Mouse (Mus musculus) ES-E14 (cell line): Measurements from ENCODE around the gene Dhrs1.

Experiments used
- HCFC1 ChIP-seq: IDR thresholded peaks from 2 replicates; pipeline ENCODE4 v1.6.1; 2012; ENCODE audit warnings: low read length, inconsistent platforms, borderline replicate concordance; ENCODE audit not compliant: insufficient read depth
- MAFK ChIP-seq: IDR thresholded peaks from 2 replicates; pipeline ENCODE4 v1.6.1; 2014; ENCODE audit warnings: mild to moderate bottlenecking, low read depth, low read length, inconsistent platforms; ENCODE audit not compliant: insufficient read depth

DNA sequence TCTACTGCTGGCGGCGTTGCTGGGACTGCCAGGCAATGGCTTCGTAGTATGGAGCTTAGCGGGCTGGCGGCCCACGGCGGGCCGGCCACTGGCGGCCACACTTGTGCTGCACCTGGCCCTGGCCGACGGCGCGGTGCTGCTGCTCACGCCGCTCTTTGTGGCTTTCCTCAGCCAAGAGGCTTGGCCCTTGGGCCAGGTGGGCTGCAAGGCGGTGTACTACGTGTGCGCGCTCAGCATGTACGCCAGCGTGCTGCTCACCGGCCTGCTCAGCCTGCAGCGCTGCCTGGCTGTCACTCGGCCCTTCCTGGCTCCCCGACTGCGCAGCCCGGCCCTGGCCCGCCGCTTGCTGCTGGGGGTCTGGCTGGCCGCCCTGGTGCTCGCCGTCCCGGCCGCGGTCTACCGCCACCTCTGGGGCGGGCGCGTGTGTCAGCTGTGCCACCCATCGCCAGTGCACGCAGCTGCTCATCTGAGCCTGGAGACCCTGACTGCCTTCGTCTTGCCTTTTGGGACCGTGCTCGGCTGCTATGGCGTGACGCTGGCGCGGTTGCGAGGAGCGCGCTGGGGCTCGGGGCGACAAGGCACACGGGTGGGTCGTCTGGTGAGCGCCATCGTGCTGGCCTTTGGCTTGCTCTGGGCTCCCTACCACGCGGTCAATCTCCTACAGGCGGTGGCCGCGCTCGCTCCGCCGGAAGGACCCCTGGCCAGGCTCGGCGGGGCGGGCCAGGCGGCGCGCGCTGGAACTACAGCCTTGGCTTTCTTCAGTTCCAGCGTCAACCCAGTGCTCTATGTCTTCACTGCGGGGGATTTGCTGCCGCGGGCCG lies 16.7 kb upstream of the Dhrs1 start:
- TF ChIP-seq HCFC1 (0 out of 2 replicates have a peak, but pooled peaks have one; percentile 13), MAFK (no peak)
